Mouse (Mus musculus) heart, adult 2 months (tissue): Measurements from ENCODE around the gene St6galnac5. TPM values are rescaled to one million over a fixed set of nuclear protein-coding genes. Genes with fewer than 3 reads are reported as not detected.

Source experiments
- DNase-seq, 2 experiments: peaks; one replicate each; pipeline ENCODE4 v3.0.0; 2021
- H3K27ac ChIP-seq: fragments of 200-600 bp; 2 replicates; pipeline ENCODE4 v1.8.1; 2022
- H3K27me3 ChIP-seq: fragments of 200-500 bp; 2 replicates; pipeline ENCODE4 v1.6.1; 2012; ENCODE audit warnings: mild to moderate bottlenecking, low read length, inconsistent platforms, mixed read lengths; ENCODE audit not compliant: control insufficient read depth, insufficient read depth
- H3K36me3 ChIP-seq: fragments of 200-500 bp; 2 replicates; pipeline ENCODE4 v1.6.1; 2012; ENCODE audit warnings: low read length, inconsistent platforms; ENCODE audit not compliant: control insufficient read depth, insufficient read depth
- H3K4me1 ChIP-seq: fragments of 200-500 bp; 2 replicates; pipeline ENCODE4 v1.6.1; 2011; ENCODE audit warnings: low read length; ENCODE audit not compliant: control insufficient read depth, insufficient read depth
- H3K4me3 ChIP-seq: fragments of 200-600 bp; 2 replicates; pipeline ENCODE4 v1.8.1; 2022
- H3K79me2 ChIP-seq: fragments of 200-500 bp; replicated peaks from 2 replicates; pipeline ENCODE4 v1.6.1; 2012; ENCODE audit warnings: mild to moderate bottlenecking, inconsistent platforms, low read length, moderate library complexity, mixed read lengths; ENCODE audit not compliant: control insufficient read depth, insufficient read depth
- H3K9ac ChIP-seq: fragments of 200-500 bp; 2 replicates; pipeline ENCODE4 v1.6.1; 2012; ENCODE audit warnings: low read depth, mild to moderate bottlenecking, control low read depth, inconsistent platforms, low read length, mixed read lengths
- CTCF ChIP-seq: fragments of 200-600 bp; IDR thresholded peaks from 2 replicates; pipeline ENCODE4 v1.8.1; 2022; ENCODE audit warnings: antibody characterized with exemption, mild to moderate bottlenecking, moderate library complexity
- EP300 ChIP-seq: fragments of 200-500 bp; IDR thresholded peaks from 2 replicates; pipeline ENCODE4 v1.6.1; 2011; ENCODE audit warnings: low read depth, low read length, control low read depth; ENCODE audit not compliant: insufficient read depth
- POLR2A ChIP-seq: fragments of 200-500 bp; IDR thresholded peaks from 2 replicates; pipeline ENCODE4 v1.6.1; 2011; ENCODE audit warnings: mild to moderate bottlenecking, low read depth, low read length, control low read depth; ENCODE audit not compliant: insufficient read depth
- WGBS: fragments of 180-500 bp; shearing (Covaris S2); methylation state at CpG from one replicate; pipeline ENCODE4 v1.1.7; 2018; 5-methylcytosine and 5-hydroxymethylcytosine counted together
- intact Hi-C: fragments of 180-260 bp; cut with DNase I; formaldehyde crosslinking; loops from one replicate; pipeline ENCODE4 v1.15.1; 2025
- polyA plus RNA-seq: library from polyadenylated mRNA; depleted of rRNA; stranded (reverse); fragments of >200 nt; gene quantifications from 2 replicates; pipeline ENCODE4 v1.2.3, GENCODE M21; 2012
- total RNA-seq, 2 experiments: library from RNA; stranded (reverse); gene quantifications; 2 replicates each; pipeline ENCODE4 v1.2.3; 2021

The St6galnac5 gene
- total and polyA plus RNA-seq, 3 experiments, result 0.08 TPM; not detected in 2

- TF ChIP-seq EP300 (no peak), CTCF (no peak), POLR2A (no peak)
- no peaks in the 10 kb centered on the region for H3K79me2 ChIP-seq
- no peak overlapping the region for H3K27ac ChIP-seq
- WGBS, result 79% methylated on average over 3 of the region's 3 CpGs
- H3K36me3 ChIP-seq, result no peaks in the 10 kb centered on the region
- H3K9ac ChIP-seq, result no peak overlapping the region
- no peak overlapping the region for H3K4me3 ChIP-seq
- intact Hi-C loops, result no loop called here
- no peaks in the 10 kb centered on the region for H3K27me3 ChIP-seq
- H3K4me1 ChIP-seq, result no peaks in the 10 kb centered on the region
- DNase-seq, result peak; percentile 29 to 30
Observed at GRCm38 (mm10) chr3:152944766-152945165, 37.3 kb downstream of the St6galnac5 start.

DNA sequence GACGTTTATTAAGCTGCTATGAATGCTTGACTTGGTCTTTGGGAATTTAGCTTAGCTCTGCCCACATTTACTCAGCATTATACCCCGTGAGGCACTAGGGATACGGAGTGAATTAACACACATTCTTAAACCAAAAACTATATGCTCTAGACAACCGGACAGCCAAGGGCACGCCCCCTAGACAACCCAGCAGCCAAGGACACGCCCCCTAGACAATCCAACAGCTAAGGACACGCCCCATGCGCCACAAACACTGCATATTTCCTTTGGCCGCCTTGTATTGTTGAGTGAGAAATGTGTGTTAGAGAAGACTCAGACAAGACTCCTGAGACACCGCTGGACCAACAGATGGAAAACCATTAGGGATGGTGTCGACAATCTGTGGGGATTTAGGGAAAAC lies 39.1 kb downstream of the St6galnac5 start:
- Histone ChIP-seq H3K36me3 (no peaks in the 10 kb centered on the region), H3K4me1 (no peaks in the 10 kb centered on the region), H3K27me3 (no peaks in the 10 kb centered on the region), H3K27ac (no peak overlapping the region), H3K9ac (no peak overlapping the region), H3K79me2 (no peaks in the 10 kb centered on the region), H3K4me3 (no peak overlapping the region)
- WGBS, result 52% methylated on average over 11 of the region's 11 CpGs
- intact Hi-C loops, result no loop called here
- no peak for TF ChIP-seq POLR2A
- DNase-seq, result peak in 1 of 2 experiments; percentile 12

DNA sequence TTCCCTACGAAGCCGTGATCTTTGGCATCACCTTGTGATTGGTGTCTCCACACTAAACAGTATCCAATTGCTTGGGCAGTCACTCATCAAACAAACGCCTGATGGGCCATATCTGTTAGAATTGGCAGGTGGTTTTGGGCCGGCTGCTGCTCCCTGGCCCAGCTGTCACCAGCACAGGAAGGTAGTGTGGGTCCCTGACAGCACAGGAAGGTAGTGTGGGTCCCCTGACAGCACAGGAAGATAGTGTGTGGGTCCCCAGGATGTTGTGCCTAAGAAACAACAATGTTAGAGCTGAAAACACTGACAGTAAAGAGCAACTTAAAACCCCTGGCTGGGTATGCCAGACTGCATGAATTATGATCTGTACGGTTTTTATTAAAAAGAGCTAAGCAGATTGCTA lies 40.4 kb downstream of the St6galnac5 start:
- 68% methylated on average over 5 of the region's 5 CpGs for WGBS
- Histone ChIP-seq H3K27me3 (no peaks in the 10 kb centered on the region), H3K79me2 (no peaks in the 10 kb centered on the region), H3K4me1 (no peaks in the 10 kb centered on the region), H3K27ac (no peak overlapping the region), H3K9ac (no peak overlapping the region), H3K36me3 (no peaks in the 10 kb centered on the region), H3K4me3 (no peak overlapping the region)
- no peak for DNase-seq
- no peak for TF ChIP-seq POLR2A
- TF ChIP-seq CTCF, result no peak
- no peak for TF ChIP-seq EP300
- intact Hi-C loops, result no loop called here

- WGBS, result 79% methylated on average over 3 of the region's 3 CpGs
- no peak overlapping the region for H3K27ac ChIP-seq
- H3K4me3 ChIP-seq, result no peak overlapping the region
- H3K4me1 ChIP-seq, result no peaks in the 10 kb centered on the region
- H3K36me3 ChIP-seq, result no peaks in the 10 kb centered on the region
- no peaks in the 10 kb centered on the region for H3K79me2 ChIP-seq
- DNase-seq, result no peak
- no peak for TF ChIP-seq POLR2A
- TF ChIP-seq CTCF, result no peak
- no peak for TF ChIP-seq EP300
- no peak overlapping the region for H3K9ac ChIP-seq
- intact Hi-C loops, result no loop called here
- no peaks in the 10 kb centered on the region for H3K27me3 ChIP-seq
Observed at GRCm38 (mm10) chr3:152936313-152936712, 45.7 kb downstream of the St6galnac5 start.

- H3K9ac ChIP-seq, result no peak overlapping the region
- 96% methylated on average over 3 of the region's 3 CpGs for WGBS
- H3K27me3 ChIP-seq, result no peaks in the 10 kb centered on the region
- no peak overlapping the region for H3K4me3 ChIP-seq
- H3K27ac ChIP-seq, result no peak overlapping the region
- DNase-seq, result no peak
- intact Hi-C loops, result no loop called here
- no peaks in the 10 kb centered on the region for H3K36me3 ChIP-seq
- no peaks in the 10 kb centered on the region for H3K4me1 ChIP-seq
- no peak for TF ChIP-seq CTCF
- no peak for TF ChIP-seq POLR2A
- TF ChIP-seq EP300, result no peak
- no peaks in the 10 kb centered on the region for H3K79me2 ChIP-seq
Observed at GRCm38 (mm10) chr3:152933737-152934136, 48.3 kb downstream of the St6galnac5 start.

DNA sequence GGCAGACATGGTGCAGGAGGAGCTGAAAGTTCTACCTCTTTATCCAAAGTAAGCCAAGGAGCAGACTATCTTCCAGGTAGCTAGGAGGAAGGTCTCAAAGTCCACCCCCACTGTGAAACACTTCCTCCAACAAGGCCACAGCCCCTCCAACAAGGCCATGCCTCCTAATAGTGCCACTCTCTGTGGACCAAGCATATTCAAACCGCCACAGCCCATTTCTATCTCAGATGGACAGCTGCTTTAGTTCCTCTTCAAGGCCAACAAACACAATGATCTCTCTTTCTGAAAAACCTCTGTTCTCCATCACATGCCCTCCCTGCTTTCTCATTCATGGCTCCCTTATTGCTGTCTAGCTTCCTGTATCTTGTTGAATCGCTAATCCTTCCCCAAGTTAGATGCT lies 49.5 kb downstream of the St6galnac5 start:
- 75% methylated on average over 2 of the region's 2 CpGs for WGBS
- Histone ChIP-seq H3K27ac (no peak overlapping the region), H3K36me3 (no peaks in the 10 kb centered on the region), H3K4me1 (no peaks in the 10 kb centered on the region; the same call in 1 of the 2 replicates), H3K4me3 (no peak overlapping the region), H3K9ac (no peak overlapping the region), H3K79me2 (no peaks in the 10 kb centered on the region), H3K27me3 (no peaks in the 10 kb centered on the region)
- intact Hi-C loops, result no loop called here
- no peak for DNase-seq
- TF ChIP-seq CTCF, result no peak
- TF ChIP-seq EP300, result no peak
- no peak for TF ChIP-seq POLR2A

DNA sequence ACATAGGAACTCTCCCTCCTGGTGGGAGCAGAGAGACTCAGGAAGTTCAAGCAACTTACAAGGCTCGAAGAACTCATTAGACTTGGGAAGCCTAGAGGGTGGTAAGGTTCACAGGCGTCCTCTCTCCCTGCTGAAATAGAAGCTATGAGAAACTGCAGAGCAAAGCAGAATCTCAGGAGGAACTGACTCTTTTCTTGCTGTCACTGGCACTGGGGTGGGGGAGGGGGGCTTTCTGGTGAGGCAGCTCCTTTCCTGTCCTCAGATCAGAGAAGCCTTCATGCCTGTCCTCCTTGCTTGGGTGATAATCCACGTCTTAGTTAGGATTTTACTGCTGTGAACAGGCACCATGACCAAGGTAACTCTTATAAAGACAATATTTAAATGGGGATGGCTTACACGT lies 50.0 kb downstream of the St6galnac5 start:
- 67% methylated on average over 4 of the region's 4 CpGs for WGBS
- Histone ChIP-seq H3K36me3 (no peaks in the 10 kb centered on the region), H3K79me2 (no peaks in the 10 kb centered on the region), H3K27me3 (no peaks in the 10 kb centered on the region), H3K4me1 (no peaks in the 10 kb centered on the region; the same call in 1 of the 2 replicates), H3K4me3 (no peak overlapping the region), H3K9ac (no peak overlapping the region), H3K27ac (no peak overlapping the region)
- intact Hi-C loops, result no loop called here
- DNase-seq, result no peak
- no peak for TF ChIP-seq EP300
- TF ChIP-seq CTCF, result no peak
- TF ChIP-seq POLR2A, result no peak
